Mouse (Mus musculus): ENCODE measurements around the gene Gcc2.
A peak's percentile ranks its signal among the peaks of the same experiment; 100 is the strongest.
"Not testable (repeated sequence)": the region's sequence is repeated elsewhere in the genome, so short reads cannot be mapped to it uniquely, and the experiment has no call there.

Gcc2 gene

GRCm38 (mm10) chr10:58323028-58323991 lies 68.0 kb downstream of the Gcc2 start, which contains the start of gene Lims1:
Gene Lims1, plus strand, starts transcription at chr10:58323466.
- DNase-seq, result peak; percentile 99

GRCm38 (mm10) chr10:58326271-58326670 lies 71.0 kb downstream of the Gcc2 start:
- no peak for DNase-seq

GRCm38 (mm10) chr10:58327836-58328235 lies 72.5 kb downstream of the Gcc2 start:
- DNase-seq, result not testable (repeated sequence)

GRCm38 (mm10) chr10:58328517-58329108 lies 73.3 kb downstream of the Gcc2 start:
- DNase-seq, result no peak

GRCm38 (mm10) chr10:58330635-58331034 lies 75.3 kb downstream of the Gcc2 start:
- DNase-seq, result no peak

GRCm38 (mm10) chr10:58331741-58332140 lies 76.4 kb downstream of the Gcc2 start:
- peak in 1 of 2 experiments; percentile 23 for DNase-seq

GRCm38 (mm10) chr10:58333414-58333813 lies 78.1 kb downstream of the Gcc2 start:
- DNase-seq, result no peak

GRCm38 (mm10) chr10:58336156-58336555 lies 80.9 kb downstream of the Gcc2 start:
- DNase-seq, result no peak

- DNase-seq, result not testable (repeated sequence)
These were observed 81.8 kb downstream of the Gcc2 start for GRCm38 (mm10) chr10:58337091-58337490.

GRCm38 (mm10) chr10:58338590-58338989 lies 83.3 kb downstream of the Gcc2 start:
- DNase-seq, result no peak

- no peak for DNase-seq
These were observed 86.4 kb downstream of the Gcc2 start for GRCm38 (mm10) chr10:58341685-58342084.

- no peak for DNase-seq
These were observed 86.9 kb downstream of the Gcc2 start for GRCm38 (mm10) chr10:58342199-58342598.

GRCm38 (mm10) chr10:58343552-58343951 lies 88.3 kb downstream of the Gcc2 start:
- no peak for DNase-seq

GRCm38 (mm10) chr10:58350600-58350999 lies 95.3 kb downstream of the Gcc2 start:
- no peak for DNase-seq

- DNase-seq, result no peak
These were observed 96.4 kb downstream of the Gcc2 start for GRCm38 (mm10) chr10:58351670-58352069.

GRCm38 (mm10) chr10:58352364-58352763 lies 97.1 kb downstream of the Gcc2 start:
- DNase-seq, result no peak

- DNase-seq, result no peak
These were observed 99.3 kb downstream of the Gcc2 start for GRCm38 (mm10) chr10:58354561-58354960.
